32 mouse cellular contexts compared by ENCODE assay signal in the genomic region with DNA sequence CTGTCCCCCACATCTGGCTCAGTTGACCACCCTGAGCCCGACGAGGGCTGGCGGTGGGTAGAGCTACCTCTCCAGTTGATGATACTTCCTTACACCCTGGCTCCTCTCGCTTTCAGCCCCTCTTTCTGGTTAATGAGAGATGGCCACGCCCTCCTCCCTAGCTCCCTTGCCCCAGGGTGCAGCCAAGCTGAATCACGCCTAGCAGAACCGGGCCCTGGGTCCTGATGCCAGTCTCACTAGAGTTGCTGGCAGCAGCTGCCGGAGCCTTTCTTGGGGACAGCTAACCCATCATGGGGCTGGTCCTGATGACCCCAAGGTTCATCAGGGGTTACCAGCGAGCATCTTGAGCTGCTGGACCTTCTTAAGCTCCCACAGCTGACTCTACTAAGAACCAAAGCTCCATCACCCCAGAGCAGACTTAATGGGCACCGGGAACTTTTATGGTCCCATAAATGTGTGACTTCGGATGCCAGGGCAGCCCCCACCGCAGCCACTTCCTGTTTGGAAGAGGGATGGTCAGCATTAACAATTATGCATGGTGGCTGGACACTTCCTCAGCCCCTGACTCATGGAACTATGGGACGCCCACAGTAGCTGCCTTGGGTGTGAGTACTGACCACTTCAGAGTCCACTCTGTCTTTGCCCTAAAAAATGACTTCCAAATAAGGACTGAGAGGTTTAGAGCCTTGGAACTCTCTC. TPM values are rescaled to one million over a fixed set of nuclear protein-coding genes. Genes with fewer than 3 reads are reported as not detected.
DNase-seq lines count a peak whose midpoint lies in the region; TF ChIP-seq lines count a peak whose summit lies in the region.
"Had no signal": no experiment of that assay in that cellular context is flagged by ENCODE, and none has a peak within 500 bp of the region (broad histone marks: within the 10 kb centered on the region; RNA-seq: fewer than 3 reads in every experiment).

No protein-coding gene starts in this region.

- 0 out of 2 replicates have a peak, but pooled peaks cover 6% of the 10 kb centered on the region for H3K4me1 ChIP-seq in embryonic fibroblast, embryonic 13.5 days (ENCODE audit: control insufficient read depth, insufficient read depth, low read length)
- H3K4me1 ChIP-seq: hindbrain, embryonic 15.5 days; midbrain, embryonic 15.5 days; neural tube, embryonic 13.5 days had no signal

- no peak for TF ChIP-seq CTCF in C2C12 (IDR thresholded peaks at IDR 0.05; ENCODE audit: control insufficient read depth, insufficient read depth, insufficient read length)
- TF ChIP-seq CTCF in embryonic fibroblast, embryonic 13.5 days (IDR thresholded peaks at IDR 0.05; ENCODE audit: borderline replicate concordance, insufficient read depth, low read length): no peak

- peak overlapping the region; percentile 34 for H3ac ChIP-seq in C2C12 (ENCODE audit: control insufficient read depth, insufficient read length, low read depth)
- H3ac ChIP-seq in myocyte (ENCODE audit: control insufficient read depth, insufficient read length): no peak overlapping the region

- DNase-seq in kidney, postnatal 10 days: peak; percentile 56
- DNase-seq in layer of hippocampus, adult 8-10 months (ENCODE audit: low spot score in 2 of 2): no peak
- no peak for DNase-seq in lung, adult 18-20 months
- DNase-seq in layer of hippocampus, adult 9-10 months (ENCODE audit: low spot score): no peak
- DNase-seq: adrenal gland, adult 2 months; cerebellum, adult 18-20 months; cerebellum, postnatal 25 days; layer of hippocampus, adult 9-11 months; lung, postnatal 4 days; thymus, adult 2 months; thymus, postnatal 4 days had no signal

- H3K27me3 ChIP-seq in C2C12 (ENCODE audit: control insufficient read depth, insufficient read depth, insufficient read length) (no peaks in the 10 kb centered on the region), myocyte (ENCODE audit: control insufficient read depth, insufficient read depth, insufficient read length) (no peaks in the 10 kb centered on the region)
- H3K27me3 ChIP-seq: embryonic facial prominence, embryonic 13.5 days; hindbrain, embryonic 15.5 days; limb, embryonic 15.5 days; liver, embryonic 15.5 days; midbrain, embryonic 15.5 days; neural tube, embryonic 13.5 days had no signal

- no peak for TF ChIP-seq POLR2A in embryonic fibroblast, embryonic 13.5 days (IDR thresholded peaks at IDR 0.05; ENCODE audit: low read depth, low read length)
- TF ChIP-seq POLR2A in myocyte (IDR thresholded peaks at IDR 0.05; ENCODE audit: insufficient read length, low read depth): peak; percentile 45

- H3K4me3 ChIP-seq in C2C12 (ENCODE audit: insufficient read depth, poor library complexity, severe bottlenecking): no peak overlapping the region
- no peak overlapping the region for H3K4me3 ChIP-seq in embryonic fibroblast, embryonic 13.5 days (ENCODE audit: insufficient read depth, low read length)
- H3K4me3 ChIP-seq in myocyte: no peak overlapping the region
- H3K4me3 ChIP-seq: embryonic facial prominence, embryonic 13.5 days; gastrocnemius, adult 2 months; hindbrain, embryonic 15.5 days; limb, embryonic 15.5 days; liver, embryonic 15.5 days; midbrain, embryonic 15.5 days; neural tube, embryonic 13.5 days had no signal

- peak overlapping the region; percentile 69 for H3K27ac ChIP-seq in embryonic fibroblast, embryonic 13.5 days (ENCODE audit: insufficient read depth, low read length)
- H3K27ac ChIP-seq: embryonic facial prominence, embryonic 13.5 days; gastrocnemius, adult 2 months; hindbrain, embryonic 15.5 days; limb, embryonic 15.5 days; liver, embryonic 15.5 days; midbrain, embryonic 15.5 days; neural tube, embryonic 13.5 days had no signal

- H3K36me3 ChIP-seq in C2C12 (ENCODE audit: control insufficient read depth, insufficient read depth) (no peaks in the 10 kb centered on the region), myocyte (ENCODE audit: control insufficient read depth, insufficient read depth) (no peaks in the 10 kb centered on the region)
- H3K36me3 ChIP-seq: embryonic facial prominence, embryonic 13.5 days; hindbrain, embryonic 15.5 days; limb, embryonic 15.5 days; liver, embryonic 15.5 days; midbrain, embryonic 15.5 days; neural tube, embryonic 13.5 days had no signal

- no peaks in the 10 kb centered on the region for H3K79me3 ChIP-seq in C2C12 (ENCODE audit: low read depth)

- H3K79me2 ChIP-seq in C2C12 (ENCODE audit: control insufficient read depth, insufficient read depth): no peaks in the 10 kb centered on the region
- H3K79me2 ChIP-seq in myocyte (ENCODE audit: control insufficient read depth, insufficient read depth): no peaks in the 10 kb centered on the region

- peak overlapping the region; percentile 74 for H3K4me2 ChIP-seq in myocyte (ENCODE audit: low read depth)
- H3K4me2 ChIP-seq: embryonic facial prominence, embryonic 13.5 days; heart, embryonic 11.5 days; hindbrain, embryonic 15.5 days; limb, embryonic 15.5 days; liver, embryonic 15.5 days; midbrain, embryonic 15.5 days; neural tube, embryonic 13.5 days had no signal

TF ChIP-seq in C2C12, 6 proteins besides CTCF, POLR2A, EP300 and RAD21:
- TF ChIP-seq MYOD1 (IDR thresholded peaks at IDR 0.05; ENCODE audit: control insufficient read depth, insufficient read length, low read depth) (no peak), FOSL1 (IDR thresholded peaks at IDR 0.05; ENCODE audit: insufficient read depth, low read length, poor library complexity, severe bottlenecking) (no peak), MAX (IDR thresholded peaks at IDR 0.05) (no peak), USF1 (IDR thresholded peaks at IDR 0.05; ENCODE audit: low read depth) (no peak), CEBPB (IDR thresholded peaks at IDR 0.05; ENCODE audit: low read depth) (no peak), MYOG (IDR thresholded peaks at IDR 0.05; ENCODE audit: control insufficient read depth, extremely low read depth, insufficient read length) (no peak)

TF ChIP-seq in myocyte, 11 proteins besides CTCF, POLR2A, EP300 and RAD21:
- no peak for TF ChIP-seq CEBPB (IDR thresholded peaks at IDR 0.05; ENCODE audit: insufficient read depth, poor library complexity, severe bottlenecking)
- peak in 1 of 3 experiments; percentile 54 for TF ChIP-seq MYOD1 (IDR thresholded peaks at IDR 0.05; ENCODE audit: control insufficient read depth in 1 of 3, insufficient read length in 2 of 3, low read depth in 2 of 3)
- no peak for TF ChIP-seq MYOG (IDR thresholded peaks at IDR 0.05; ENCODE audit: control insufficient read depth in 1 of 3, insufficient read depth in 1 of 3, insufficient read length in 2 of 3, low read depth in 2 of 3)
- TF ChIP-seq POLR2AphosphoS2 (IDR thresholded peaks at IDR 0.05; ENCODE audit: insufficient read length, low read depth): no peak
TF ChIP-seq in myocyte: peak in this region for 1.

RNA-seq across cellular contexts. Expression of a gene that starts 20.2 kb away (rescaled TPM):
- polyA plus RNA-seq in C2C12 (2012; fragmentation: generic; extraction: Trizol) (29.5 TPM), myocyte (2012; fragmentation: generic; extraction: Trizol) (24.8 TPM)
- 14.4 and 19.2 TPM in 2 replicates for polyA plus RNA-seq in embryonic fibroblast, embryonic 13.5 days (2011; ENCODE audit: insufficient read length, low read depth, missing spikeins)
- 10 to 100 TPM; 30.9 to 37.3 (median 34.9) TPM for total RNA-seq in layer of hippocampus, adult 8-10 months (2022)

RNA-seq across cellular contexts. Expression of a gene that starts 22.9 kb away (rescaled TPM):
- polyA plus RNA-seq in C2C12 (2012; fragmentation: generic; extraction: Trizol) (0.39 TPM), myocyte (2012; fragmentation: generic; extraction: Trizol) (0.01 TPM)
- polyA plus RNA-seq in embryonic fibroblast, embryonic 13.5 days (2011; ENCODE audit: insufficient read length, low read depth, missing spikeins): 0.15 TPM in 1 of 2 replicates, not detected in the other
- under 1 TPM in 1 of 4 experiments, not detected in 3; 0.10 TPM for total RNA-seq in layer of hippocampus, adult 8-10 months (2022)
- total RNA-seq: ES-E14; gastrocnemius, adult 2 months; hematopoietic stem cell, adult 5-6 weeks; left cerebral cortex, adult 18-20 months; left cerebral cortex, postnatal 36 days; megakaryocyte-erythroid progenitor cell, adult 5-6 weeks had no signal
- polyA plus RNA-seq: forebrain, embryonic 14.5 days; frontal cortex, adult 2 months; gonadal fat pad, adult 2 months; heart, postnatal 0 days; hindbrain, embryonic 15.5 days; intestine, embryonic 14.5 days; liver, embryonic 15.5 days; midbrain, embryonic 15.5 days; neural tube, embryonic 13.5 days had no signal

RNA-seq across cellular contexts. Expression of a gene that starts 35.2 kb away (rescaled TPM):
- polyA plus RNA-seq in C2C12 (2012; fragmentation: generic; extraction: Trizol): 37.1 TPM
- 62.1 and 65.0 TPM in 2 replicates for polyA plus RNA-seq in embryonic fibroblast, embryonic 13.5 days (2011; ENCODE audit: insufficient read length, low read depth, missing spikeins)
- 50.2 TPM for polyA plus RNA-seq in myocyte (2012; fragmentation: generic; extraction: Trizol)
- 10 to 100 TPM; 58.9 to 64.6 (median 62.2) TPM for total RNA-seq in layer of hippocampus, adult 8-10 months (2022)

RNA-seq across cellular contexts. Expression of a gene that starts 40.7 kb away (rescaled TPM):
- 0.91 TPM for polyA plus RNA-seq in C2C12 (2012; fragmentation: generic; extraction: Trizol)
- polyA plus RNA-seq in embryonic fibroblast, embryonic 13.5 days (2011; ENCODE audit: insufficient read length, low read depth, missing spikeins): 2.8 and 5.3 TPM in 2 replicates
- polyA plus RNA-seq in myocyte (2012; fragmentation: generic; extraction: Trizol): 1.7 TPM
- total RNA-seq in layer of hippocampus, adult 8-10 months (2022): 1,000 to 10,000 TPM in 1 of 4 experiments, 100 to 1,000 TPM in 3; 734 to 1,027 (median 804) TPM

RNA-seq across cellular contexts. Expression of a gene that starts 58.6 kb away (rescaled TPM):
- polyA plus RNA-seq in C2C12 (2012; fragmentation: generic; extraction: Trizol) (not detected), myocyte (2012; fragmentation: generic; extraction: Trizol) (0.01 TPM)
- polyA plus RNA-seq in embryonic fibroblast, embryonic 13.5 days (2011; ENCODE audit: insufficient read length, low read depth, missing spikeins): not detected in 2 replicates
- total RNA-seq in layer of hippocampus, adult 8-10 months (2022): not detected
- total RNA-seq: adrenal gland, adult 2 months; gastrocnemius, adult 2 months; hematopoietic stem cell, adult 5-6 weeks; left cerebral cortex, adult 18-20 months; left cerebral cortex, postnatal 36 days; megakaryocyte-erythroid progenitor cell, adult 5-6 weeks had no signal
- polyA plus RNA-seq: embryonic facial prominence, embryonic 13.5 days; forebrain, embryonic 14.5 days; frontal cortex, adult 2 months; heart, embryonic 11.5 days; heart, postnatal 0 days; hindbrain, embryonic 15.5 days; midbrain, embryonic 15.5 days; neural tube, embryonic 13.5 days had no signal
